ENCODE assay signal across 1 mouse cellular context in genomic region chr6:125095391-125096278, GRCm38 (mm10).
A peak's percentile ranks its signal among the peaks of the same experiment; 100 is the strongest.
TF ChIP-seq lines count a peak whose summit lies in the region.

TSS of gene Chd4 (plus strand) at chr6:125095981.

TF ChIP-seq in CH12.LX, 34 proteins besides CTCF, POLR2A, EP300 and RAD21 (continued from another document):
- TF ChIP-seq ELF1 (IDR thresholded peaks at IDR 0.05; ENCODE audit: low read depth, low read length), result peak; percentile 76
- peak; percentile 81 for TF ChIP-seq POLR2AphosphoS2 (IDR thresholded peaks at IDR 0.05; ENCODE audit: low read depth, low read length)
- TF ChIP-seq SMC3 (IDR thresholded peaks at IDR 0.05; ENCODE audit: low read depth, low read length), result no peak
- TF ChIP-seq ZNF384 (IDR thresholded peaks at IDR 0.05; ENCODE audit: low read depth, low read length), result no peak
- TF ChIP-seq MAX (IDR thresholded peaks at IDR 0.05; ENCODE audit: low read length), result no peak
- peak; percentile 18; the same call in 1 of the 2 replicates for TF ChIP-seq IRF4 (IDR thresholded peaks at IDR 0.05; ENCODE audit: low read depth, low read length)
- peak; percentile 51 for TF ChIP-seq HCFC1 (IDR thresholded peaks at IDR 0.05; ENCODE audit: low read depth, low read length)
- TF ChIP-seq NRF1 (IDR thresholded peaks at IDR 0.05; ENCODE audit: low read depth, low read length), result peak; percentile 66
- TF ChIP-seq KAT2A (IDR thresholded peaks at IDR 0.05; ENCODE audit: insufficient replicate concordance, low read length), result no peak
- no peak; the same call in 1 of the 2 replicates for TF ChIP-seq ETS1 (conservative IDR thresholded peaks at IDR 0.05; ENCODE audit: low read depth, low read length)
- peak; percentile 91 for TF ChIP-seq MAZ (IDR thresholded peaks at IDR 0.05; ENCODE audit: low read depth, low read length)
- TF ChIP-seq E2F4 (IDR thresholded peaks at IDR 0.05; ENCODE audit: insufficient replicate concordance, low read depth, low read length), result no peak
- TF ChIP-seq CHD2 (IDR thresholded peaks at IDR 0.05; ENCODE audit: low read length), result peak; percentile 14; the same call in 1 of the 2 replicates
- TF ChIP-seq ZKSCAN1 (IDR thresholded peaks at IDR 0.05; ENCODE audit: borderline replicate concordance, low read depth, low read length), result no peak
- TF ChIP-seq RCOR1 (conservative IDR thresholded peaks at IDR 0.05; ENCODE audit: low read depth, low read length), result no peak
- peak; percentile 89 for TF ChIP-seq TBP (conservative IDR thresholded peaks at IDR 0.05; ENCODE audit: low read depth, low read length)
- TF ChIP-seq TCF12 (IDR thresholded peaks at IDR 0.05; ENCODE audit: low read depth, low read length), result peak; percentile 79
